Mouse (Mus musculus) forebrain, postnatal 0 days (tissue): ENCODE results near the gene Ccdc134. TPM values are rescaled to one million over a fixed set of nuclear protein-coding genes. Genes with fewer than 3 reads are reported as not detected.

Experiments
- ATAC-seq: fragments of 200-750 bp; cut with Nextera tagmentation; 2 replicates; pipeline ENCODE4 v1.8.0; 2017; ENCODE audit warnings: mild to moderate bottlenecking, moderate library complexity
- DNase-seq: peaks from one replicate; pipeline ENCODE4 v3.0.0-alpha.2; 2015
- H3K27ac ChIP-seq: fragments of 300-500 bp; sonication (generic); 2 replicates; pipeline ENCODE4 v1.5.1; 2014; ENCODE audit warnings: low read depth, mild to moderate bottlenecking, antibody characterized with exemption, low read length, moderate library complexity, mixed read lengths
- H3K27me3 ChIP-seq: fragments of 300-500 bp; sonication (generic); 2 replicates; pipeline ENCODE4 v1.6.1; 2014; ENCODE audit warnings: mild to moderate bottlenecking, low read length, mixed read lengths; ENCODE audit not compliant: insufficient read depth
- H3K36me3 ChIP-seq: fragments of 300-500 bp; sonication (generic); 2 replicates; pipeline ENCODE4 v1.6.1; 2014; ENCODE audit warnings: mild to moderate bottlenecking, moderate library complexity; ENCODE audit not compliant: insufficient read depth
- H3K4me1 ChIP-seq: fragments of 300-500 bp; sonication (generic); 2 replicates; pipeline ENCODE4 v1.6.1; 2014; ENCODE audit warnings: antibody characterized with exemption; ENCODE audit not compliant: insufficient read depth
- H3K4me2 ChIP-seq: fragments of 300-500 bp; sonication (generic); 2 replicates; pipeline ENCODE4 v1.6.1; 2014; ENCODE audit warnings: low read depth, mild to moderate bottlenecking, moderate library complexity
- H3K4me3 ChIP-seq: fragments of 300-500 bp; sonication (generic); 2 replicates; pipeline ENCODE4 v1.5.1; 2014; ENCODE audit warnings: low read depth, low read length, mixed read lengths
- H3K9ac ChIP-seq: fragments of 300-500 bp; sonication (generic); 2 replicates; pipeline ENCODE4 v1.6.1; 2014; ENCODE audit warnings: mild to moderate bottlenecking
- H3K9me3 ChIP-seq: fragments of 300-500 bp; sonication (generic); 2 replicates; pipeline ENCODE4 v1.6.1; 2016; ENCODE audit warnings: low read length
- CTCF ChIP-seq: sonication (generic); IDR thresholded peaks from 2 replicates; pipeline ENCODE4 v1.5.1; 2016; ENCODE audit warnings: antibody characterized with exemption, control low read depth, low read depth
- WGBS: fragments of 180-500 bp; shearing (Covaris S2); extraction: QIAGEN DNeasy Blood & Tissue Kit; methylation state at CpG from one replicate; pipeline ENCODE4 v1.1.7; 2014; 5-methylcytosine and 5-hydroxymethylcytosine counted together
- polyA plus RNA-seq: library from polyadenylated mRNA; unstranded; fragments of >200 nt; fragmentation: Nextera tagmentation; extraction: Ambion mirVana; gene quantifications from 2 replicates; pipeline ENCODE4 v1.2.1, GENCODE M21; 2015
- total RNA-seq: library from RNA; depleted of rRNA; stranded (reverse); fragments of >200 nt; gene quantifications from 2 replicates; pipeline ENCODE4 v1.2.3, GENCODE M21; 2014

Ccdc134 gene
- total and polyA plus RNA-seq, 2 experiments from 2014 or later: 6.7 to 13.0 TPM

- TF ChIP-seq CTCF: peak; percentile 54
- no peak for ATAC-seq
Observed at GRCm38 (mm10) chr15:82139196-82139595, 11.5 kb downstream of the Ccdc134 start.

DNA sequence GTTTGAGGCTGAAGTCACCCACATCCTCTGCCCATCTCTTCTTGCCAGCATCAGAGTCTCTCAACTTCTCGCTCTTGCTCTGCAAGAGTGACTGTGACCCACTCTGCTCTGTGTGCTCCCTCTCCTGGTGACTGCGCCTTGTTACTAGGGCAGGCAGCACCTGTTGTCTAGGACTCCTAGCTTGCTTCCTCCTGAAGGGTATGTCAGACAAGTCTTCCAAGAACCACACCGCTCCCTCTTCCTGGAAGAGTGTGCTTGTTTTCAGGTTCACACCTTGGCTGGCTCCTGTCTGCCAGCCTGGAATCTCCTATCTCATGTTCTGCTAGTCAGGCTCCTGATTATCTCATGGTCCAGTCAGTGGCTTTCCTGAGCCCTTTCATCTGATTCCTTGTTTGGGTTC lies 12.6 kb downstream of the Ccdc134 start:
- ATAC-seq: no peak

More at GRCm38 (mm10) chr15:82139196-82139595, 11.5 kb downstream of the Ccdc134 start:
- Histone ChIP-seq H3K27me3 (no peaks in the 10 kb centered on the region), H3K4me3 (no peak overlapping the region), H3K9ac (no peak overlapping the region), H3K9me3 (no peaks in the 10 kb centered on the region), H3K4me2 (no peak overlapping the region), H3K4me1 (no peaks in the 10 kb centered on the region), H3K36me3 (peaks cover 16% of the 10 kb centered on the region), H3K27ac (no peak overlapping the region)
- DNase-seq: peak; percentile 32
- 93% methylated on average over 8 of the region's 8 CpGs for WGBS

DNA sequence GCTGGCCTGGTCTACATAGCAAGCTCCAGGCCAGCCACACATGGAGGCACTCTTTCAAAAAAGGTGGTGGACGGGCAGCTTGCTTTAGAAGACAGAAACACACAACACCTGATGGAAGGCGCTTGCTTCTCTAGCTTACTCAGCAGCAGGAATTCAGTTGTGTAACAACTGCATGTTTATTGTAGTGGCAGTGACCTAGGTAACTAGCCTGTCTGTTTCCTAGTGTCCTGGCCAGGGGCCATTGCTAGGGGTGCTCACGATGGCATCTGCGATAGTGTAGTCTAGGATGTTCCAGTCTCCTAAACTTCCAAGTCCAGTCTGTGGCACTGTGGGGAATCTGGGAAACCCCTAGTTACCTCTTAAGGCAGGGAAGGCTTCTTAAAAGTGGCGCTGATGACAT lies 16.4 kb downstream of the Ccdc134 start:
- H3K27me3 ChIP-seq: no peaks in the 10 kb centered on the region
- H3K9ac ChIP-seq: no peak overlapping the region
- H3K4me3 ChIP-seq: no peak overlapping the region
- H3K36me3 ChIP-seq: peaks cover 16% of the 10 kb centered on the region
- H3K9me3 ChIP-seq: no peaks in the 10 kb centered on the region
- H3K4me1 ChIP-seq: peaks cover 15% of the 10 kb centered on the region
- WGBS: 79% methylated on average over 5 of the region's 5 CpGs
- H3K4me2 ChIP-seq: no peak overlapping the region
- DNase-seq (no peak), ATAC-seq (no peak)
- 0 out of 2 replicates have a peak overlapping the region, but pooled peaks have one; percentile 17 for H3K27ac ChIP-seq
- no peak for TF ChIP-seq CTCF

More for the DNA sequence above, 12.6 kb downstream of the Ccdc134 start:
- Histone ChIP-seq H3K27ac (no peak overlapping the region), H3K4me1 (no peaks in the 10 kb centered on the region), H3K27me3 (no peaks in the 10 kb centered on the region), H3K9me3 (no peaks in the 10 kb centered on the region), H3K36me3 (peaks cover 16% of the 10 kb centered on the region), H3K4me2 (no peak overlapping the region), H3K9ac (no peak overlapping the region), H3K4me3 (no peak overlapping the region)
- TF ChIP-seq CTCF: peak; percentile 35
- 84% methylated on average over 3 of the region's 3 CpGs for WGBS
- no peak for DNase-seq

- Histone ChIP-seq H3K4me3 (no peak overlapping the region), H3K27me3 (no peaks in the 10 kb centered on the region), H3K4me1 (peaks cover 22% of the 10 kb centered on the region), H3K36me3 (peaks cover 16% of the 10 kb centered on the region), H3K9me3 (no peaks in the 10 kb centered on the region), H3K27ac (peak overlapping the region; percentile 98), H3K9ac (no peak overlapping the region), H3K4me2 (no peak overlapping the region)
- 32% methylated on average over 2 of the region's 2 CpGs for WGBS
- ATAC-seq (no peak), DNase-seq (no peak)
- no peak for TF ChIP-seq CTCF
Observed at GRCm38 (mm10) chr15:82145408-82145807, 17.7 kb downstream of the Ccdc134 start.

GRCm38 (mm10) chr15:82145851-82146769 lies 18.4 kb downstream of the Ccdc134 start:
- ATAC-seq: no peak
- 7% methylated on average over 11 of the region's 11 CpGs for WGBS
- Histone ChIP-seq H3K9ac (peak overlapping the region; percentile 36; the same call in 1 of the 2 replicates), H3K27ac (peak overlapping the region; percentile 98), H3K4me2 (peak overlapping the region; percentile 48), H3K9me3 (no peaks in the 10 kb centered on the region), H3K4me1 (peaks cover 22% of the 10 kb centered on the region), H3K36me3 (peaks cover 9% of the 10 kb centered on the region), H3K4me3 (peak overlapping the region; percentile 73), H3K27me3 (no peaks in the 10 kb centered on the region)
- 0 out of 2 replicates have a peak, but pooled peaks have one; percentile 23 for TF ChIP-seq CTCF
- peak; percentile 50 for DNase-seq

GRCm38 (mm10) chr15:82146770-82147610 lies 19.3 kb downstream of the Ccdc134 start, which contains the start of gene Srebf2:
Srebf2 (plus strand) TSS chr15:82147181.
- Histone ChIP-seq H3K9me3 (no peaks in the 10 kb centered on the region), H3K4me1 (peaks cover 23% of the 10 kb centered on the region), H3K36me3 (peaks cover 2% of the 10 kb centered on the region), H3K4me2 (peak within 1 kb of the TSS; percentile 60), H3K27ac (peak within 1 kb of the TSS; percentile 98), H3K9ac (peak within 1 kb of the TSS; percentile 83), H3K4me3 (peak within 1 kb of the TSS; percentile 73), H3K27me3 (no peaks in the 10 kb centered on the region)
- ATAC-seq: peak; percentile 98
- WGBS: 3% methylated on average over 65 of the region's 79 CpGs
- no peak for TF ChIP-seq CTCF
- peak; percentile 100 for DNase-seq
